Mouse (Mus musculus) G1E (cell line): Measurements from ENCODE around the gene Kcna2.

Source experiments
- CTCF ChIP-seq: IDR thresholded peaks from 2 replicates; pipeline ENCODE4 v1.5.1; 2012; ENCODE audit warnings: low read depth, low read length, inconsistent platforms, mixed read lengths
- GATA1 ChIP-seq: IDR thresholded peaks from 2 replicates; pipeline ENCODE4 v1.6.1; 2012; ENCODE audit warnings: borderline replicate concordance, low read length, inconsistent platforms, mixed read lengths
- GATA2 ChIP-seq: IDR thresholded peaks from 2 replicates; pipeline ENCODE4 v1.6.1; 2012; ENCODE audit warnings: low read depth, low read length, inconsistent platforms, borderline replicate concordance
- POLR2AphosphoS5 ChIP-seq: IDR thresholded peaks from 2 replicates; pipeline ENCODE4 v1.6.1; 2012; ENCODE audit warnings: low read depth, low read length, inconsistent platforms; ENCODE audit not compliant: insufficient replicate concordance
- TAL1 ChIP-seq: conservative IDR thresholded peaks from 2 replicates; pipeline ENCODE4 v1.6.1; 2012; ENCODE audit warnings: low read depth, low read length, inconsistent platforms, mixed read lengths

GRCm38 (mm10) chr3:107112498-107112897 is 11.6 kb downstream of the Kcna2 start:
- TF ChIP-seq CTCF (no peak), GATA1 (no peak), GATA2 (no peak), TAL1 (no peak), POLR2AphosphoS5 (no peak)
